8 mouse cellular contexts compared by ENCODE assay signal in the genomic region with DNA sequence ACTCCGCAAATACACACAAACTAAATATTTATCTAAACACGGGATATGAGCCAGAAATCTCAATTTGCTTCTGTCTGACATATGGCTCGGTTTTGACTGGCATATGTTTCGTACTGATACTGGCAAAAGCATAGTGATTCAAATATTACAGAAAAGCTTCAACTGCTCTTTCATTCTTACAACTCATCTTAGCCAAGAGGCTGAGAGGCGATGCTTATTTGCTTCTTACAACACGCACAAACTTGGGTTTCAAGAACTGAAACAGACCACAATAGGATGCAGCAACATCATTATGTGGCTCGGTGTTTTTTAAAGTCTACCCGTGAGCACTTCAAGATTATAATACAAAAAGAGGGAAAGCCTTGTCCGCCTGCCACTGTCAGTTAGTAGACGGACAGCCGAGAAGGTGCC. TPM values are rescaled to one million over a fixed set of nuclear protein-coding genes. Genes with fewer than 3 reads are reported as not detected.
A peak's percentile ranks its signal among the peaks of the same experiment; 100 is the strongest.
DNase-seq lines count a peak whose midpoint lies in the region; ATAC-seq lines count a peak whose summit lies in the region.

No protein-coding gene starts in this region.

- 49% methylated on average over 11 of the region's 11 CpGs for WGBS in heart, embryonic 10.5 days

- no peaks in the 10 kb centered on the region for H3K36me3 ChIP-seq in heart, embryonic 10.5 days

- H3K4me1 ChIP-seq in heart, embryonic 10.5 days: no peaks in the 10 kb centered on the region

- ATAC-seq in megakaryocyte progenitor cell, adult 5-6 weeks (replicated peaks; ENCODE audit: poor library complexity): peak; percentile 33
- ATAC-seq in activated CD4-positive, CD25-positive, alpha-beta regulatory T cell, adult 4 months: no peak

- H3K4me3 ChIP-seq in heart, embryonic 10.5 days: peak overlapping the region; percentile 93

- no peaks in the 10 kb centered on the region for H3K9me3 ChIP-seq in heart, embryonic 10.5 days

- no peak overlapping the region for H3K27ac ChIP-seq in heart, embryonic 10.5 days

- H3K27me3 ChIP-seq in heart, embryonic 10.5 days (ENCODE audit: insufficient read depth, poor library complexity, severe bottlenecking): 0 out of 2 replicates have a peak, but pooled peaks cover 5% of the 10 kb centered on the region

- no peak for DNase-seq in heart, embryonic 10.5 days (ENCODE audit: low spot score)
- no peak for DNase-seq in heart, adult 8-10 months (ENCODE audit: low spot score)
- DNase-seq in CD4-positive helper T cell, adult 2 months (ENCODE audit: low read depth, low spot score): peak; percentile 33
- DNase-seq in embryo, embryonic 11 days: peak; percentile 19
- DNase-seq in induced T-regulatory cell, adult 2 months (ENCODE audit: low read depth): peak; percentile 57
- no peak for DNase-seq in frontal cortex, postnatal 14 days (ENCODE audit: low spot score in 2 of 2)

RNA-seq across cellular contexts. Expression of a gene that starts 1.2 kb away (rescaled TPM):
- 25.3 and 30.1 TPM in 2 replicates for polyA plus RNA-seq in heart, embryonic 10.5 days (2016; fragmentation: Nextera tagmentation; extraction: Ambion mirVana)
- 10 to 100 TPM; 11.2 to 13.7 (median 11.7) TPM for total RNA-seq in heart, adult 8-10 months (2022)
- total RNA-seq in megakaryocyte progenitor cell, adult 5-6 weeks (2015): 48.9 and 52.9 TPM in 2 replicates
- 36.0 and 56.3 TPM in 2 replicates for total RNA-seq in megakaryocyte progenitor cell, adult 5-6 weeks (2017)
- polyA plus RNA-seq in activated CD4-positive, CD25-positive, alpha-beta regulatory T cell, adult 4 months (2017; shearing (Covaris generic)): 10 to 100 TPM; 11.6 to 17.8 TPM

Comparison
In these comparisons a context has a peak if more than half of its experiments do, and no peak if none do; other contexts are left out.
1. DNase-seq: peak in CD4-positive helper T cell, adult 2 months (single experiment), embryo, embryonic 11 days (single experiment) and induced T-regulatory cell, adult 2 months (single experiment); none in heart, embryonic 10.5 days (single experiment), heart, adult 8-10 months (single experiment) and frontal cortex, postnatal 14 days (0 of 2).